Mouse (Mus musculus) ZHBTc4 (cell line): ENCODE measurements around the gene Rrh.
A peak's percentile ranks its signal among the peaks of the same experiment; 100 is the strongest.

ENCODE experiments used
- DNase-seq: peaks from one replicate; pipeline ENCODE4 v3.0.0-alpha.2; 2011; ENCODE audit warnings: low read depth, low spot score

Gene Rrh

GRCm38 (mm10) chr3:129782746-129783145 lies 39.6 kb downstream of the Rrh start:
- DNase-seq = no peak

DNA sequence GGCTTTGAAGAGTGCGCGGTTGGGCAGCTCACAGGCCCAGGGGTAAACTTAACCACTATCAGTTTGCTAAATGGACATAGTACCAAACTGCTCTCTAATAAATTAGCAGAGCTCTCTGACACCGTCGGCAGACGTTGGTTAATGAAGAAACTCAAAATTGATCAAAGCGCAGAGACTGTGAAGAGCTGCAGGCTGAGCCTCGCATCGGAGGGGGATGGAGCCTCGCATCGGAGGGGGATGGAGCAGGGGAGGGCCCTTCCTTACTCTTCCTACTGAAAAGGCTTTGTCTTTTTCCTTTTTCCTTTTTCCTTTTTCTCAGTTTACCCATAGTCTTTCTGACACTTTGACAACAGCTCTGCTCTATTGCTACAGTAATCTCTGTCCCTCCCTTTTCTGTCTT lies 41.0 kb downstream of the Rrh start:
- DNase-seq = no peak

DNA sequence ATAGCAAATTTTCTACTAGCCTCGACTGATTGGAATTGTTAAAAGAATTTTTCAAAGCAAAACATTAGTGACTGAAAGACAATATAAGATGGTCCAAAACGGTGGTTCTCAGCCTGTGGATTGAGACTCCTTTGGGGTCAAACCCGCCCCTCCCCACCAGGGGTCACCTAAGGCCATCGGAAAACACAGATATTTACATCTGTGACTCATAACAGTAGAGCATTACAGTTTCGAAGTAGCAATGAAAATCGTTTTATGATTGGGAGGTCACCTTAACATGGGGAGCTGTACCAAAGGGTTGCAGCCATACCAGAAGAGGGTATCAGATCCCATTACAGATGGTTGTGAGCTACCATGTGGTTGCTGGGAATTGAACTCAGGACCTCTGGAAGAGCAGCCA lies 51.2 kb downstream of the Rrh start:
- DNase-seq = no peak

DNA sequence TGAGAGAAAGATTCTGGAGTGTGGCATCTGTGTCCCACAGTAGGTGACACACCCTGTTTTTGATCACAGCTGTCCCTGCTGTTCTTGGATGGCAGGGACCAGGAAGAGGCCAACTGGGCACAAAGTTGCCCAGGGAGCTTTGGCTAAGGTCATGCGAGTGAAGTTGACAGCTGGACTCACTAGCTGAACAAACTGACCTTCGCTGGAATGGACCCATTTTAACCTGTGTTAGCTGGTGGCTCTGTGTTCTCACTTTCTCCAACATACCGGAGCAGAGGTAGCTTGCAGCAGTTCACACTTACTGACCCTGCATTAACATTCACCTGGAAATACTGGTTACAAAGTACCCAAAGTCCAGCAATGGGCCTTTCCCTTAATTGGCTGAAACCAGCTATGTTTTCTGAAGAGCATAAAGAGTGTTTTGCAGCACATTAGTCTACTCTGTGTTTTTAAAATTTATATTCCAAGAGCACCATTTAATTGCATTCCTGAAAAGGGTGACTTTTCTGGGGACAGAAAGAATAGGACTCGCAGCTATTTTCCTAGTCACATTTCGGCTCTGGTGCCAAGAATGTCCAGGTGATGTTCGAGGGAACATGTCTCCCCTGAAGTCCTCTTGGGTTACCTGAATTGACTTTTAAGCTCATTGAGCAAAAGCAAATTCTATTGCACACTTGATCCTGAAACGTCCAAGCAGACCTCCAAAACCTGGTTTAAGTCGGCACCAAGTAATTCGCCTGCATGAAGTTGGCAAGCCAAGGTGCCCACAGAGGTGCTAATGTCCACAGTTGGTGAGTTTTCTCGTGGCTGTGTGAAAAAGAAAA lies 55.2 kb downstream of the Rrh start:
- DNase-seq = no peak

DNA sequence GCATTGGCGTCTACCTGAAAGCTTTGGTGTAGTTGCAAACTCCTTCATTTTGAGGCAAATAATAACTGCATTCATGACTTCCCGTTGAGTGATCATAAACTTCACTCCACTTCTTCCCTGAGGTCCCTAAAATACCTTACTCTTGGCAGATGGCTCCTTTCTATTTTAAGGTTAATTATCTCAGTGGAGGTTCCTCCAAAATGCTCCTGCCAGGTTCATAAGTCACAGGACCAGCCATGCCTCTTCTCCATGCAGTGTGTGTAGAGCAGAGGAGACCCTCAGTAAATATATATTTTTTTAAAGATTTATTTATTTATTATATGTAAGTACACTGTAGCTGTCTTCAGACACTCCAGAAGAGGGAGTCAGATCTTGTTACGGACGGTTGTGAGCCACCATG lies 56.3 kb downstream of the Rrh start:
- DNase-seq = no peak

DNA sequence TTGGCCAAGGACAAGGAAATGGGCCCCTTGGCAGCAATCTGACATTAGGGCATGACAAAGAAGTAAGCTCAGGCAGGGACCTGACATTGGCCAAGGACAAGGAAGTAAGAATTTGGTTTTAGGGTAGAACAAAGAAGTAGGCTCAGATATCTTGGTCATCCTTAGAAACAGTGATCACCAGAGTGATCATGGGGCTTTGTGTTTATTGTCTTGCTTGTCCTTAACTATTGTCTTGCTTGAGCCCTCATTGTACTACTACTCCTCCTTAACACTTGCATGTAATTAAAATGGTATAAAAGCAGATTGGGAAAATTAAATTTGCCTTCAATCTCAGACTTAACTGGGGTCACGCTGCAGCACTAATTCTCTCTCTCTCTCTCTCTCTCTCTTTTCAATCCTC lies 64.8 kb downstream of the Rrh start:
- peak; percentile 79 for DNase-seq

GRCm38 (mm10) chr3:129754650-129755604 lies 67.5 kb downstream of the Rrh start, which contains the start of gene Egf:
Gene Egf (minus strand): TSS chr3:129755316.
- peak; percentile 56 for DNase-seq
